Mouse (Mus musculus) heart, embryonic 11.5 days (tissue): ENCODE data around the gene Banp. TPM values are rescaled to one million over a fixed set of nuclear protein-coding genes. Genes with fewer than 3 reads are reported as not detected.

Experiments used
- ATAC-seq: fragments of 200-750 bp; cut with Nextera tagmentation; replicated peaks from 2 replicates; pipeline ENCODE4 v1.8.0; 2017; ENCODE audit warnings: moderate library complexity; ENCODE audit not compliant: insufficient number of reproducible peaks, low FRiP score, low TSS enrichment
- H3K27ac ChIP-seq: fragments of 300-500 bp; sonication (generic); 2 replicates; pipeline ENCODE4 v1.5.1; 2014; ENCODE audit warnings: mild to moderate bottlenecking, low read depth, low read length
- H3K27me3 ChIP-seq: fragments of 300-500 bp; sonication (generic); 2 replicates; pipeline ENCODE4 v1.6.1; 2014; ENCODE audit warnings: mild to moderate bottlenecking, low read length, mixed read lengths; ENCODE audit not compliant: control insufficient read depth, insufficient read depth
- H3K36me3 ChIP-seq: fragments of 300-500 bp; sonication (generic); 2 replicates; pipeline ENCODE4 v1.6.1; 2014; ENCODE audit warnings: mild to moderate bottlenecking, low read length, moderate library complexity, mixed read lengths; ENCODE audit not compliant: control insufficient read depth, insufficient read depth
- H3K4me1 ChIP-seq: fragments of 300-500 bp; sonication (generic); 2 replicates; pipeline ENCODE4 v1.6.1; 2014; ENCODE audit warnings: low read length; ENCODE audit not compliant: control insufficient read depth, insufficient read depth
- H3K4me2 ChIP-seq: fragments of 300-500 bp; sonication (generic); 2 replicates; pipeline ENCODE4 v1.6.1; 2014; ENCODE audit warnings: mild to moderate bottlenecking, moderate library complexity
- H3K4me3 ChIP-seq: fragments of 300-500 bp; sonication (generic); 2 replicates; pipeline ENCODE4 v1.5.1; 2014; ENCODE audit warnings: low read depth, low read length
- H3K9ac ChIP-seq: fragments of 300-500 bp; sonication (generic); 2 replicates; pipeline ENCODE4 v1.6.1; 2014; ENCODE audit warnings: mild to moderate bottlenecking, low read depth, low read length, moderate library complexity
- H3K9me3 ChIP-seq: fragments of 300-500 bp; sonication (generic); replicated peaks from 2 replicates; pipeline ENCODE4 v1.6.1; 2016; ENCODE audit warnings: low read length; ENCODE audit not compliant: control insufficient read depth
- WGBS: fragments of 180-500 bp; shearing (Covaris S2); extraction: QIAGEN DNeasy Blood & Tissue Kit; methylation state at CpG from one replicate; pipeline ENCODE4 v1.1.7; 2014; ENCODE audit not compliant: insufficient replicate concordance; 5-methylcytosine and 5-hydroxymethylcytosine counted together
- polyA plus RNA-seq: library from polyadenylated mRNA; unstranded; fragments of >200 nt; fragmentation: Nextera tagmentation; extraction: Ambion mirVana; gene quantifications from 2 replicates; pipeline ENCODE4 v1.2.1, GENCODE M21; 2014

The Banp gene
- polyA plus RNA-seq, 1 experiment from 2014 or later, result 40.1 TPM

- Histone ChIP-seq H3K27ac (no peak overlapping the region), H3K27me3 (no peaks in the 10 kb centered on the region), H3K9me3 (no peaks in the 10 kb centered on the region), H3K4me3 (no peak overlapping the region), H3K4me2 (no peak overlapping the region), H3K9ac (no peak overlapping the region), H3K36me3 (peaks cover 12% of the 10 kb centered on the region), H3K4me1 (peaks cover 4% of the 10 kb centered on the region; the same call in 1 of the 2 replicates)
- WGBS, result 85% methylated on average over 7 of the region's 7 CpGs
- no peak for ATAC-seq
Measured at GRCm38 (mm10) chr8:121991611-121992010, 42.1 kb downstream of the Banp start.

DNA sequence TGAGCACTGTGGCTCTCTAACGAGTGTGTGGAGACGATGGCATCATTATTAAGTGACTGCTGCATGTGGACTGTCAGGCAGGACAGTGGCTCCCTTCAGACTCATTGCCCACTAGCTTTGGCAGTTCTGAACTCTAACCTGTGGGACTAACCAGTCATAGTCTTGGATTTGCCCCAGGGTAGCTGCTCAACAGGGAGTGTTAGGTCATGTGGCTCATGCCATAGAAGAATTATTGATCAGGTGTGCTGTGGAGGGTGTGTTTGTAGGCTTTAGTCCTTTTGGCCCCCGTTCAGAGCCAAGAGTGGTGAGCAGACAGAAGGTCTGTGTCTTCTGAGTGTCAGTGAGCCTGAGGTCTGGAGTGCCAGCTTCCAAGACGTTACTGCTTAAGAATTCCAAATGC lies 43.4 kb downstream of the Banp start:
- WGBS, result 83% methylated on average over 4 of the region's 4 CpGs
- ATAC-seq, result no peak
- Histone ChIP-seq H3K9ac (no peak overlapping the region), H3K36me3 (peaks cover 16% of the 10 kb centered on the region), H3K27me3 (no peaks in the 10 kb centered on the region), H3K27ac (no peak overlapping the region), H3K9me3 (no peaks in the 10 kb centered on the region), H3K4me1 (peaks cover 4% of the 10 kb centered on the region; the same call in 1 of the 2 replicates), H3K4me2 (no peak overlapping the region), H3K4me3 (no peak overlapping the region)

- 39% methylated on average over 4 of the region's 4 CpGs for WGBS
- no peaks in the 10 kb centered on the region for H3K9me3 ChIP-seq
- ATAC-seq, result no peak
Measured at GRCm38 (mm10) chr8:121995112-121995511, 45.6 kb downstream of the Banp start.

GRCm38 (mm10) chr8:121995895-121996294 lies 46.3 kb downstream of the Banp start:
- ATAC-seq, result no peak
- H3K36me3 ChIP-seq, result peaks cover 21% of the 10 kb centered on the region
- peaks cover 4% of the 10 kb centered on the region; the same call in 1 of the 2 replicates for H3K4me1 ChIP-seq

More at GRCm38 (mm10) chr8:121995112-121995511, 45.6 kb downstream of the Banp start:
- Histone ChIP-seq H3K27me3 (no peaks in the 10 kb centered on the region), H3K4me1 (peaks cover 4% of the 10 kb centered on the region; the same call in 1 of the 2 replicates), H3K4me3 (no peak overlapping the region), H3K36me3 (peaks cover 19% of the 10 kb centered on the region), H3K27ac (no peak overlapping the region), H3K9ac (no peak overlapping the region), H3K4me2 (no peak overlapping the region)

GRCm38 (mm10) chr8:121998631-121999030 lies 49.1 kb downstream of the Banp start:
- no peak overlapping the region for H3K27ac ChIP-seq
- no peak overlapping the region for H3K9ac ChIP-seq
- no peaks in the 10 kb centered on the region for H3K27me3 ChIP-seq
- WGBS, result 77% methylated on average over 4 of the region's 4 CpGs
- no peak overlapping the region for H3K4me2 ChIP-seq
- peaks cover 16% of the 10 kb centered on the region for H3K36me3 ChIP-seq
- H3K9me3 ChIP-seq, result no peaks in the 10 kb centered on the region
- peaks cover 4% of the 10 kb centered on the region; the same call in 1 of the 2 replicates for H3K4me1 ChIP-seq
- H3K4me3 ChIP-seq, result no peak overlapping the region
- no peak for ATAC-seq

More at GRCm38 (mm10) chr8:121995895-121996294, 46.3 kb downstream of the Banp start:
- Histone ChIP-seq H3K9me3 (no peaks in the 10 kb centered on the region), H3K4me3 (no peak overlapping the region), H3K27ac (no peak overlapping the region), H3K9ac (no peak overlapping the region), H3K4me2 (no peak overlapping the region), H3K27me3 (no peaks in the 10 kb centered on the region)
- 81% methylated on average over 3 of the region's 3 CpGs for WGBS

DNA sequence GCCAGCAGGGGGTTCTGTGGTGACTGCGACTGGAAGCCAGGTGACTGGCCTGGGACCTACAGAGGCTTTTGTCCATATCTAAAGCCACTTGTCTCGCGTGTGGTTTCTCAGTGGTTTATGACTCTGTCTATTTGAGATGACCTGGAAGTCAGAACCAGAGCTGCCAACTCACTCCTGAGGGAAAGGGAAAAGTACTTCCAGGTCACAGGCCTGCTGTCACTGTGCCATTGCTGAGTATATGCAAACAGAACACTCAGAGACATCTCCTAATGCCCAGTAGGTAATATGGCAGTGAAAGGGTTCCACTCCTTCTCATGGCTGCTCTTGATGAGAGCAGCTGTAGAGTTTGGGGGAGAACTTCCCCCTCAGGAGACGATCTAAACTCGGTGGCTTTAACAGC lies 49.7 kb downstream of the Banp start:
- ATAC-seq, result no peak
- H3K9ac ChIP-seq, result no peak overlapping the region
- no peaks in the 10 kb centered on the region for H3K27me3 ChIP-seq
- no peak overlapping the region for H3K4me3 ChIP-seq
- peaks cover 16% of the 10 kb centered on the region for H3K36me3 ChIP-seq
- H3K27ac ChIP-seq, result no peak overlapping the region
- no peaks in the 10 kb centered on the region for H3K9me3 ChIP-seq
- peaks cover 4% of the 10 kb centered on the region; the same call in 1 of the 2 replicates for H3K4me1 ChIP-seq
- no peak overlapping the region for H3K4me2 ChIP-seq
- 85% methylated on average over 5 of the region's 5 CpGs for WGBS

GRCm38 (mm10) chr8:122001339-122002115 lies 52.0 kb downstream of the Banp start:
- 81% methylated on average over 15 of the region's 15 CpGs for WGBS
- no peaks in the 10 kb centered on the region for H3K27me3 ChIP-seq
- no peak overlapping the region for H3K27ac ChIP-seq
- no peak for ATAC-seq
- no peak overlapping the region for H3K4me2 ChIP-seq
- no peaks in the 10 kb centered on the region for H3K4me1 ChIP-seq
- H3K36me3 ChIP-seq, result peaks cover 23% of the 10 kb centered on the region
- no peak overlapping the region for H3K9ac ChIP-seq
- no peak overlapping the region for H3K4me3 ChIP-seq
- no peaks in the 10 kb centered on the region for H3K9me3 ChIP-seq

DNA sequence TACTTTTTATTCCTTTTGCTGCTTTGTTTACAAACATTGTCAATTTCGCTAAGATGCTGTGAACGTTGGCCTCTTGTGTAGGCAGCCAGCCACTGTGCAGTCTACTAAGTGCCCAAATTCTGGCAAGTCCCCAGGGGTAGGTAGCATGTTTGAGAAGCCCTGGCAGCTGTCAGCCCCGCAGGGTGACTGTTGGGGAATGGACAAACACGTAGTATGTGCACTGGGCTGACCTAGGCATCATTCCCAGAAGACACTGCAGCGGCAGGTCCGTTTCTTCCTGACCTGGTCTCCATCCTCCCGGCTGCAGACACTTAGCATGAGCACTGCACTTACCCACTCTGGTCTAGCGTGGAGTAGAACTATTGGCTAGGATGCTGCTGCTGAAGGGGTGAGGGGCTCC lies 54.1 kb downstream of the Banp start:
- H3K27me3 ChIP-seq, result no peaks in the 10 kb centered on the region
- H3K27ac ChIP-seq, result no peak overlapping the region
- ATAC-seq, result no peak
- H3K36me3 ChIP-seq, result peaks cover 13% of the 10 kb centered on the region
- no peak overlapping the region for H3K9ac ChIP-seq
- no peaks in the 10 kb centered on the region for H3K4me1 ChIP-seq
- H3K9me3 ChIP-seq, result no peaks in the 10 kb centered on the region
- no peak overlapping the region for H3K4me3 ChIP-seq
- 87% methylated on average over 8 of the region's 8 CpGs for WGBS
- H3K4me2 ChIP-seq, result no peak overlapping the region

DNA sequence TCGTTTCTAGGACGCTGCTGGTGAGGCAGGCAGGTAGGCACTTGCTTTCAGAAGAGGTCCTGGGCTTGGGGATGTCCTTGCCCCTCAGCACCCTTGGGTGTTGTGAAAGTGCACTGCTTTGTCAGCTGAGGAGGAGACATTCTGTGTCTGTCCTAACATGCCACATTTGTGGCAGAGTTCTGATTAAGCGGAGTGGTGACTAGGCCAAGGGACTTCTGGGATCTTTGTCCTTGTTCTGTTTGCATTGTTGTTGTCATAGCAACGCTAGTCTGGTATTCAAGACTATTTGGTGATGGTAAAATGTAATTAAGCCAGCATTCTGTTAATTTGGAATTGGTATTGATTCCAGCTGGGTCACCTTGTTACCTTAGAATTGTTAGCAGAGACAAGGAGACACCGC lies 54.6 kb downstream of the Banp start:
- no peak overlapping the region for H3K27ac ChIP-seq
- 86% methylated on average over 5 of the region's 5 CpGs for WGBS
- no peak for ATAC-seq
- no peaks in the 10 kb centered on the region for H3K4me1 ChIP-seq
- H3K4me2 ChIP-seq, result no peak overlapping the region
- no peak overlapping the region for H3K9ac ChIP-seq
- H3K36me3 ChIP-seq, result peaks cover 13% of the 10 kb centered on the region
- no peaks in the 10 kb centered on the region for H3K9me3 ChIP-seq
- H3K4me3 ChIP-seq, result no peak overlapping the region
- H3K27me3 ChIP-seq, result no peaks in the 10 kb centered on the region
